Mouse (Mus musculus): ENCODE data around the gene Mpp4. TPM values are rescaled to one million over a fixed set of nuclear protein-coding genes. Genes with fewer than 3 reads are reported as not detected.

Gene Mpp4
- total RNA-seq, 4 experiments from 2014 or later: 0.78 to 1.7 (median 1.6) TPM

Other genes starting within 250 kb of the Mpp4 start
- 100 to 1,000 TPM; 114 to 140 (median 123) TPM for gene Trak2, start 190.0 kb downstream of the Mpp4 start, total RNA-seq (2022)
- gene Stradb, start 189.9 kb downstream of the Mpp4 start, total RNA-seq (2022): 10 to 100 TPM; 38.5 to 52.3 (median 47.0) TPM
- gene C2cd6, start 68.5 kb downstream of the Mpp4 start, total RNA-seq (2022): not detected
- gene Tmem237, start 43.0 kb downstream of the Mpp4 start, total RNA-seq (2022): 10 to 100 TPM; 27.3 to 35.2 (median 30.9) TPM
- 10 to 100 TPM; 30.2 to 36.6 (median 31.0) TPM for gene Als2, start 73.8 kb upstream of the Mpp4 start, total RNA-seq (2022)
- gene Cdk15, start 93.5 kb upstream of the Mpp4 start, total RNA-seq (2022): 1 to 10 TPM in 1 of 4 experiments, under 1 TPM in 3; 0.30 to 1.3 (median 0.66) TPM